Mouse (Mus musculus): ENCODE results near the gene Misp.

- TF ChIP-seq CTCF (IDR thresholded peaks at IDR 0.05; ENCODE audit: low read depth, low read length) (no peak), POLR2A (IDR thresholded peaks at IDR 0.05; ENCODE audit: borderline replicate concordance, low read depth, low read length) (no peak)
These were observed 44.4 kb downstream of the Misp start for GRCm38 (mm10) chr10:79865189-79865601.

All from bone marrow macrophage, adult 2 months (primary cell).